Mouse (Mus musculus) lung, embryonic 16.5 days (tissue): ENCODE data around the gene Podxl2. TPM values are rescaled to one million over a fixed set of nuclear protein-coding genes. Genes with fewer than 3 reads are reported as not detected.

ENCODE experiments used
- ATAC-seq: fragments of 200-750 bp; cut with Nextera tagmentation; 2 replicates; pipeline ENCODE4 v1.8.0; 2017; ENCODE audit warnings: low read depth, mild to moderate bottlenecking, moderate library complexity
- H3K27ac ChIP-seq: fragments of 300-500 bp; sonication (generic); 2 replicates; pipeline ENCODE4 v1.5.1; 2014; ENCODE audit warnings: mild to moderate bottlenecking, control low read depth, low read length
- H3K27me3 ChIP-seq: fragments of 300-500 bp; sonication (generic); 2 replicates; pipeline ENCODE4 v1.6.1; 2014; ENCODE audit warnings: low read depth, low read length, mixed read lengths; ENCODE audit not compliant: control insufficient read depth, insufficient read depth
- H3K36me3 ChIP-seq: fragments of 300-500 bp; sonication (generic); 2 replicates; pipeline ENCODE4 v1.6.1; 2014; ENCODE audit warnings: low read length; ENCODE audit not compliant: control insufficient read depth, insufficient read depth
- H3K4me1 ChIP-seq: fragments of 300-500 bp; sonication (generic); replicated peaks from 2 replicates; pipeline ENCODE4 v1.6.1; 2014; ENCODE audit warnings: low read length, mixed read lengths; ENCODE audit not compliant: control insufficient read depth, insufficient read depth
- H3K4me2 ChIP-seq: fragments of 300-500 bp; sonication (generic); 2 replicates; pipeline ENCODE4 v1.6.1; 2014; ENCODE audit warnings: low read depth, low read length, control low read depth
- H3K4me3 ChIP-seq: fragments of 300-500 bp; sonication (generic); 2 replicates; pipeline ENCODE4 v1.5.1; 2014; ENCODE audit warnings: mild to moderate bottlenecking, low read length, control low read depth
- H3K9ac ChIP-seq: fragments of 300-500 bp; sonication (generic); 2 replicates; pipeline ENCODE4 v1.6.1; 2014; ENCODE audit warnings: low read length, control low read depth
- H3K9me3 ChIP-seq: fragments of 300-500 bp; sonication (generic); 2 replicates; pipeline ENCODE4 v1.6.1; 2016; ENCODE audit warnings: low read length; ENCODE audit not compliant: control insufficient read depth
- WGBS: fragments of 180-500 bp; shearing (Covaris S2); extraction: QIAGEN DNeasy Blood & Tissue Kit; methylation state at CpG from one replicate; pipeline ENCODE4 v1.1.7; 2014; 5-methylcytosine and 5-hydroxymethylcytosine counted together
- polyA plus RNA-seq: library from polyadenylated mRNA; unstranded; fragments of >200 nt; fragmentation: Nextera tagmentation; extraction: Ambion mirVana; gene quantifications from 2 replicates; pipeline ENCODE4 v1.2.1, GENCODE M21; 2015

Podxl2 gene
- polyA plus RNA-seq, 1 experiment from 2014 or later = 35.1 TPM

GRCm38 (mm10) chr6:88895943-88896342 is 21.1 kb upstream of the Podxl2 start:
- WGBS = 71% methylated on average over 6 of the region's 6 CpGs
- Histone ChIP-seq H3K9me3 (no peaks in the 10 kb centered on the region), H3K4me3 (no peak overlapping the region), H3K4me1 (peaks cover 21% of the 10 kb centered on the region), H3K4me2 (no peak overlapping the region), H3K9ac (no peak overlapping the region), H3K36me3 (peaks cover 45% of the 10 kb centered on the region), H3K27me3 (no peaks in the 10 kb centered on the region), H3K27ac (no peak overlapping the region)
- no peak for ATAC-seq

DNA sequence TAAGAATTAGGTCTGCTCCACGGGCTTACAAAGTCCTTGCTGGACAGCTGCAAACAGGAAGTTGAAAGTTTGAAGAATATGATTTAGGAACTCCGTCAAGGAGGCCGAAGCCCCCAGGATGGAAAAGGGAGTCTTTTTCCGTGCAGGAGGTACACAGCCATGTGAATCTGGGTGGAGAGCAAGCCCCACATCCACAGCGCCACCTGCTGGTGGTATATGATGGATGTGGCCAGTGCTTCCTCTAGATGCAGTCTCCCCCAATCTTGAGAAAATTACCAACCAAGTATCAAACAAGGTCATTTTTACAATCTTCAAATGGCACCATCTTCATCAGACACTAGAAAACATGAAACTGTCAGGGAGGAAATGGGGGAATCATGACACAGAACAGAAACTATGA is 18.7 kb upstream of the Podxl2 start:
- H3K9ac ChIP-seq = no peak overlapping the region
- H3K36me3 ChIP-seq = peaks cover 62% of the 10 kb centered on the region
- no peak overlapping the region for H3K4me2 ChIP-seq
- peaks cover 16% of the 10 kb centered on the region for H3K4me1 ChIP-seq
- 60% methylated on average over 5 of the region's 5 CpGs for WGBS
- H3K4me3 ChIP-seq = no peak overlapping the region
- H3K9me3 ChIP-seq = no peaks in the 10 kb centered on the region
- H3K27me3 ChIP-seq = no peaks in the 10 kb centered on the region
- no peak overlapping the region for H3K27ac ChIP-seq
- no peak for ATAC-seq

DNA sequence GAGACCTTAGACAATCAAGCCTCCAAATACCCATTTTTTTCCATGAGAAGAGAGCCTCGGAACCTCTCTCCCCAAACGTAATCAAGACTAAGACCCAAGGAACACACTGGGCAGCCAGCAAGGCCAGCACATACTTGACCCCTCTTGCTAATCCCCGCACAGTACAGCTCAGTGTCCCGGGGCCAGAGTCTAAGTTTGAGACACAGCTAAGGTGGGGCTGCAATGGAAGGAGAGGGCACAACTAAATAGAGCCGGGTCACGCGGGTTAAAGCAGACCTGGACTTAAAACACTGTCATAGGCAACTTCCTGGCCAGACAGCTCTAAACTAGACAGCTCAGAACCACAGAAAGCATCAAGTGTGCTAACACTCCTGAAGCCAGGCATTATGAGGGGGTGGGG is 16.0 kb upstream of the Podxl2 start:
- Histone ChIP-seq H3K4me3 (no peak overlapping the region), H3K9ac (no peak overlapping the region), H3K36me3 (peaks cover 79% of the 10 kb centered on the region), H3K27me3 (no peaks in the 10 kb centered on the region), H3K27ac (no peak overlapping the region), H3K4me2 (no peak overlapping the region), H3K9me3 (no peaks in the 10 kb centered on the region), H3K4me1 (no peaks in the 10 kb centered on the region)
- ATAC-seq = no peak
- WGBS = 83% methylated on average over 7 of the region's 7 CpGs

GRCm38 (mm10) chr6:88889410-88890042 is 14.7 kb upstream of the Podxl2 start:
- Histone ChIP-seq H3K36me3 (peaks cover 78% of the 10 kb centered on the region), H3K4me3 (no peak overlapping the region), H3K27me3 (no peaks in the 10 kb centered on the region), H3K4me1 (no peaks in the 10 kb centered on the region), H3K27ac (no peak overlapping the region), H3K4me2 (no peak overlapping the region), H3K9me3 (no peaks in the 10 kb centered on the region), H3K9ac (no peak overlapping the region)
- WGBS = 78% methylated on average over 13 of the region's 13 CpGs
- 0 out of 2 replicates have a peak, but pooled peaks have one; percentile 2 for ATAC-seq

DNA sequence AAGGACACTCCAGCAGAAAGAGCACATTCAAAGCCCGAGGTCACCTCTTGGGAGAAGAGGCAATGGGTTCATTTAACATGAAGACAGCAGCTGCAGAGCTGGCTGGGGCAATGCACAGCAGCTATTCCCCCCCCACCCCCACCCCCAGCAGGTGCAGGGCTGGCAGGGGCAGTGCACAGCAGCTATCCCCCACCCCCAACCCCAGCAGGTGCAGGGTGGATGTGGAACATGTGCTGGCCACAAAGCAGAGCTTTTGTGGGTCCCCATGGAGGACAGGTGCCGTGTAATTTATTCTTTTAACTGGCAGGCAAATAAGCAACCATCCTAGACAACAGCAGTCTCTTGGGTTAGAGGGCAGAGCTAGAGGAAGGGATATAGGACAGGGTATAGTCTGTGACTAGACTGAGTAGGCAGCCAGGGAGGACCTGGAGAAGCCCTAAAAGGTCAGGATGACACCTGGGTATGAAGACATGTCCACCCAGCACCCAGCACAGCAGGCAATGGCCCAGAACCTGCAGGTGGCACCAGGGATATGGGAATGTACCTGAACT is 11.6 kb upstream of the Podxl2 start:
- Histone ChIP-seq H3K27ac (no peak overlapping the region), H3K4me1 (no peaks in the 10 kb centered on the region), H3K36me3 (peaks cover 66% of the 10 kb centered on the region), H3K4me2 (no peak overlapping the region), H3K9ac (no peak overlapping the region), H3K27me3 (no peaks in the 10 kb centered on the region), H3K9me3 (no peaks in the 10 kb centered on the region), H3K4me3 (no peak overlapping the region)
- ATAC-seq = no peak
- WGBS = 82% methylated on average over 2 of the region's 2 CpGs

DNA sequence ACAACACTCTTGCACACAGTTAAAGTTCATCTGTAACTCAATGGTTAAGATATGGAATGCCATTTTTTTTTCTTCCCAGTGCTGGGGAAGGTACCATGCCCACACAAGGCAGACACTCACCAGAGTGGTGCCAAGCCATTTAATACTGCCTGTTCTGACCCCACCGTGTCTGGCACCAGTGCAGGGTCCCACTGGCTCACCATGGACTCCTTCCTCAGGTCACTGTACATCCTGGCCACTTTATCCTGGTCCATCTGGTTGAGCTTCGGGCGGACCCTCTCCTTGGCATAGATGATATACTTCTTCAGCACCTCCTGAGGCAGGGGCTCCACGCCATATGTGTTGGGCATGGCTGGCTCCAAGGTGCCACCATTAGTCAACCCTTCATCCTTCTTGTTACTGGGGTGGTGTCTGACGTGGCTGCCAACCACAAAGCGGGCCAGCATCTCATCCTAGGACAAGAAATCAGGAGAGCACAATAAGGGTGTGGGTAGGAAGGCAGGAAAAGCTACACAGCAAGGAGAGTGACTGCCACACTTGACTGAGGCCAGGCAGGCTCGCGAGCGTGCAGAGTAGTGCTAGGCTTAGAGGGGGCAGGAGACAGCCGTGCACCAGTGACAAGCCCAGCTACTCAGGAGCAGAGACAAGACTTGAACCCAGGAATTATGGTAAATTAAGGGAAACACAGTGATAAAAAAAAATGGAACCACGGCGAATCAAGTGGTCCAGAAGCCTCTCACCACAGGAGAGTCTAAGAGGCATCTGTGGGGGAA is 11.0 kb upstream of the Podxl2 start:
- 89% methylated on average over 12 of the region's 12 CpGs for WGBS
- H3K4me1 ChIP-seq = no peaks in the 10 kb centered on the region
- no peak overlapping the region for H3K27ac ChIP-seq
- no peaks in the 10 kb centered on the region for H3K9me3 ChIP-seq
- no peak for ATAC-seq
- H3K9ac ChIP-seq = no peak overlapping the region
- no peaks in the 10 kb centered on the region for H3K27me3 ChIP-seq
- H3K4me3 ChIP-seq = no peak overlapping the region
- H3K4me2 ChIP-seq = no peak overlapping the region
- H3K36me3 ChIP-seq = peaks cover 60% of the 10 kb centered on the region

- WGBS = 94% methylated on average over 17 of the region's 17 CpGs
- H3K27ac ChIP-seq = no peak overlapping the region
- H3K9ac ChIP-seq = no peak overlapping the region
- no peak overlapping the region for H3K4me2 ChIP-seq
- no peaks in the 10 kb centered on the region for H3K4me1 ChIP-seq
- no peaks in the 10 kb centered on the region for H3K9me3 ChIP-seq
- ATAC-seq = no peak
- H3K4me3 ChIP-seq = no peak overlapping the region
- peaks cover 54% of the 10 kb centered on the region for H3K36me3 ChIP-seq
- no peaks in the 10 kb centered on the region for H3K27me3 ChIP-seq
Measured at GRCm38 (mm10) chr6:88884690-88885089, 9.8 kb upstream of the Podxl2 start.

DNA sequence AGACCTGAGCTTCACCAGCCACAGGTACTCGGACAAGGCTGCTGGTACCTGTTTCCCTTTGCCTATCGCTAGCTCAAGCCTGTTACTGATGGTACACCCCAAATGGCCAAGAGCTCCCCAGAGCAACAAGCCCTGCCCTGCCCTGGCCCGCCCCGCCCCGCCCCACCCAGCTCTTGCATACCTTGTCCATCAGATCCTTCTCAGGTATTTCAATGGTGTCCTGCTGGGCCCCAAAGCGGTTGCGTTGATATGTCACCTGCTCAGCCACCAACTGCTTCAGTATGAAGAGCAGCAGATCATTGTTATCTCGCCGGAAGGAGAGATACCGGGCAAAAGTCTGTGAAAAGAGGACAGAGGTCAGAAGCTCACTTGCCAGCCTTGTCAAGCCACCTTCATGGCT is 9.4 kb upstream of the Podxl2 start:
- no peaks in the 10 kb centered on the region for H3K4me1 ChIP-seq
- H3K4me3 ChIP-seq = no peak overlapping the region
- H3K9me3 ChIP-seq = no peaks in the 10 kb centered on the region
- no peaks in the 10 kb centered on the region for H3K27me3 ChIP-seq
- no peak overlapping the region for H3K4me2 ChIP-seq
- no peak overlapping the region for H3K9ac ChIP-seq
- H3K36me3 ChIP-seq = peaks cover 49% of the 10 kb centered on the region
- no peak for ATAC-seq
- no peak overlapping the region for H3K27ac ChIP-seq
- WGBS = 89% methylated on average over 10 of the region's 10 CpGs

DNA sequence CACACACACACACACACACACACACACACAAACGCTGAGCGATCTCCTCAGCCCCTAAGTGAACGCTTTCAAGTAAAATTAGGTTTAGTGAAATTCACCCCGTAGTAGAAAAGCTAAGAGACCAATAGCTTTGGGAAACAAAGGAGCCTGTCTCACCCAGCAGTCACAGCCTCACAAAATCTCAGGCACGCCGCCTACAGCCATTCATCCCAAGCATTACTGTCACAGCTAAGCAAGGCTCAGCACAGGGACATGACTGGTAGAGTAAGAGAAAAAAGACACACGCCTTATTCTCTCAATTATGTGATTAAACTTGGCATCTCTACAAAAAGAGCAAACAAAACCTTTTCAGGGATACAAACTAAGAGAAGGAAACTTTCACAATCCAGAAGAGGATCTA is 6.5 kb upstream of the Podxl2 start:
- H3K9me3 ChIP-seq = no peaks in the 10 kb centered on the region
- no peaks in the 10 kb centered on the region for H3K27me3 ChIP-seq
- no peaks in the 10 kb centered on the region for H3K4me1 ChIP-seq
- H3K9ac ChIP-seq = no peak overlapping the region
- H3K4me3 ChIP-seq = no peak overlapping the region
- H3K36me3 ChIP-seq = peaks cover 25% of the 10 kb centered on the region
- no peak overlapping the region for H3K27ac ChIP-seq
- no peak overlapping the region for H3K4me2 ChIP-seq
- 83% methylated on average over 7 of the region's 7 CpGs for WGBS
- ATAC-seq = no peak
